Mouse (Mus musculus) stomach, postnatal 0 days (tissue): ENCODE data around the gene Dhrs7.

ENCODE experiments used
- CTCF ChIP-seq: IDR thresholded peaks from 2 replicates; pipeline ENCODE4 v1.5.1; 2016; ENCODE audit warnings: antibody characterized with exemption, low read depth, mild to moderate bottlenecking, moderate library complexity
- EP300 ChIP-seq: optimal IDR thresholded peaks from 2 replicates; pipeline ENCODE3; 2016; ENCODE audit warnings: antibody characterized with exemption

GRCm38 (mm10) chr12:72649611-72650330 lies 14.9 kb downstream of the Dhrs7 start, which contains the start of gene Gm4756:
- no peak for TF ChIP-seq EP300
- no peak for TF ChIP-seq CTCF
